Comparison of ENCODE assay signal across 13 mouse cellular contexts in the genomic region with DNA sequence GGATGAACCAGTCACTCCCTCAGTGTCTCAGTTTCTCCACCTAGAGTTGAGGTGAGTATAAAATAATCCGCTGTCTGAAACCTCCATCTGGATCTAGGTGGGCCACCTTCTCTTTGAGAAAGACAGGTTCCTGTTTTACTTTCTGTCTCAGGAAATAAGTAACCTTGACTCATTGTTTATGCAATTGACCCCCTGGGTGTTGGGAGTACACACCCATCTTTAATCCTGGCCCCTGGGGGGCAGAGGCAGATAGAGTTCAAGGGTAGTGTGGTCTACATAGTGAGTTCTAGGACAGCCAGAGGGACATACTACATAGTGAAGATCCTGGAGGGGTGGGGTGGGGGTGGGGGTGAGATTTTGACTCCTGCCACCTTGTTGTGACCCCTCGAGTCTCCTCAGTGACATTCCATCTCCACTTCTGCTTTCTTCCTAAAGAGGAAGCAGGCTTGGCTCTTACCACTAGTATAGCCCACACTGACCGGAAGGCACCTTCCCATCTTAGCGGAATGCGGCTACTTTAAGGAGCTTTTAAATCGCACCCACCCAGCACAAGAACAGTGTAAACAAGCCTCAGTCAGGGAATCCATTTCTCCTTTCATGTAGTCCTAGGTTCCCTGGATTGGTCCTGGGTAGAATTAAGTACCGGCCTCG.
DNase-seq lines count a peak whose midpoint lies in the region; ATAC-seq and TF ChIP-seq lines count a peak whose summit lies in the region.
"Had no signal": no experiment of that assay in that cellular context is flagged by ENCODE, and none has a peak within 500 bp of the region (broad histone marks: within the 10 kb centered on the region; RNA-seq: fewer than 3 reads in every experiment).

No protein-coding gene starts in this region.

- no peak for TF ChIP-seq CTCF in liver, embryonic 14.5 days (IDR thresholded peaks at IDR 0.05; ENCODE audit: low read depth)

- no peak overlapping the region for H3K4me3 ChIP-seq in lung, embryonic 15.5 days
- no peak overlapping the region for H3K4me3 ChIP-seq in liver, embryonic 14.5 days (ENCODE audit: insufficient read depth in 1 of 2, low read depth in 2 of 2, low read length in 2 of 2)
- H3K4me3 ChIP-seq in stomach, embryonic 15.5 days (replicated peaks) = no peak overlapping the region
- H3K4me3 ChIP-seq: limb, embryonic 12.5 days had no signal

- no peaks in the 10 kb centered on the region for H3K27me3 ChIP-seq in lung, embryonic 15.5 days
- H3K27me3 ChIP-seq in liver, embryonic 14.5 days (ENCODE audit: control insufficient read depth, insufficient read depth, low read length) = no peaks in the 10 kb centered on the region
- H3K27me3 ChIP-seq in stomach, embryonic 15.5 days (replicated peaks) = no peaks in the 10 kb centered on the region
- H3K27me3 ChIP-seq: limb, embryonic 12.5 days had no signal

- 37% methylated on average over 8 of the region's 8 CpGs for WGBS in lung, embryonic 15.5 days
- WGBS in liver, embryonic 14.5 days (ENCODE audit: insufficient replicate concordance) = 41% methylated on average over 8 of the region's 8 CpGs
- WGBS in stomach, embryonic 15.5 days = 36% methylated on average over 8 of the region's 8 CpGs

- ATAC-seq in lung, embryonic 15.5 days (ENCODE audit: borderline replicate concordance, extremely low read depth, low FRiP score, low TSS enrichment) = no peak
- no peak for ATAC-seq in liver, embryonic 14.5 days (ENCODE audit: insufficient read depth)
- no peak for ATAC-seq in stomach, embryonic 15.5 days (ENCODE audit: insufficient read depth, low FRiP score, low read depth)
- ATAC-seq: forebrain, postnatal 0 days; hindbrain, embryonic 16.5 days had no signal

- no peaks in the 10 kb centered on the region for H3K36me3 ChIP-seq in lung, embryonic 15.5 days
- H3K36me3 ChIP-seq in liver, embryonic 14.5 days (replicated peaks; ENCODE audit: control insufficient read depth, insufficient read depth, low read depth) = no peaks in the 10 kb centered on the region
- no peaks in the 10 kb centered on the region for H3K36me3 ChIP-seq in stomach, embryonic 15.5 days
- H3K36me3 ChIP-seq: limb, embryonic 12.5 days had no signal

- TF ChIP-seq EP300 in liver, embryonic 14.5 days (IDR thresholded peaks at IDR 0.05; ENCODE audit: low read depth) = no peak

- H3K27ac ChIP-seq in lung, embryonic 15.5 days = no peak overlapping the region
- H3K27ac ChIP-seq in liver, embryonic 14.5 days = peak overlapping the region; percentile 11; the same call in 1 of the 2 replicates
- peak overlapping the region; percentile 3; the same call in 1 of the 2 replicates for H3K27ac ChIP-seq in stomach, embryonic 15.5 days
- H3K27ac ChIP-seq: limb, embryonic 12.5 days had no signal

- H3K4me2 ChIP-seq in lung, embryonic 15.5 days = peak overlapping the region; percentile 9; the same call in 1 of the 2 replicates
- peak overlapping the region; percentile 25; the same call in 1 of the 2 replicates for H3K4me2 ChIP-seq in liver, embryonic 14.5 days (ENCODE audit: low read depth)
- no peak overlapping the region for H3K4me2 ChIP-seq in stomach, embryonic 15.5 days
- H3K4me2 ChIP-seq: limb, embryonic 12.5 days had no signal

- H3K9me3 ChIP-seq in lung, embryonic 15.5 days = no peaks in the 10 kb centered on the region
- no peaks in the 10 kb centered on the region for H3K9me3 ChIP-seq in liver, embryonic 14.5 days (ENCODE audit: control insufficient read depth, low read length)
- no peaks in the 10 kb centered on the region for H3K9me3 ChIP-seq in stomach, embryonic 15.5 days
- H3K9me3 ChIP-seq: G1E; limb, embryonic 12.5 days had no signal

- H3K9ac ChIP-seq in lung, embryonic 15.5 days = no peak overlapping the region
- H3K9ac ChIP-seq in liver, embryonic 14.5 days (replicated peaks) = no peak overlapping the region
- no peak overlapping the region for H3K9ac ChIP-seq in stomach, embryonic 15.5 days
- H3K9ac ChIP-seq: forebrain, postnatal 0 days; limb, embryonic 12.5 days had no signal

- no peak for DNase-seq in lung, postnatal 4 days
- DNase-seq in ZHBTc4 (ENCODE audit: low read depth, low spot score) = peak; percentile 87
- no peak for DNase-seq in liver, embryonic 14.5 days (ENCODE audit: low read depth in 3 of 3, low spot score in 3 of 3)
- no peak for DNase-seq in ovary, postnatal 10 days (ENCODE audit: low spot score)
- DNase-seq in ovary, postnatal 14 days (ENCODE audit: low spot score) = no peak
- DNase-seq: adrenal gland, adult 2 months; cerebellum, adult 8-10 months; forebrain, postnatal 0 days had no signal

- H3K4me1 ChIP-seq in lung, embryonic 15.5 days = peaks cover 36% of the 10 kb centered on the region
- H3K4me1 ChIP-seq in liver, embryonic 14.5 days (replicated peaks; ENCODE audit: control insufficient read depth in 2 of 2, insufficient read depth in 2 of 2, low read length in 1 of 2) = peaks cover 38 to 52% of the 10 kb centered on the region in 2 experiments
- H3K4me1 ChIP-seq in stomach, embryonic 15.5 days = peaks cover 43% of the 10 kb centered on the region
